Comparison of ENCODE assay signal across 9 mouse cellular contexts in the genomic region with DNA sequence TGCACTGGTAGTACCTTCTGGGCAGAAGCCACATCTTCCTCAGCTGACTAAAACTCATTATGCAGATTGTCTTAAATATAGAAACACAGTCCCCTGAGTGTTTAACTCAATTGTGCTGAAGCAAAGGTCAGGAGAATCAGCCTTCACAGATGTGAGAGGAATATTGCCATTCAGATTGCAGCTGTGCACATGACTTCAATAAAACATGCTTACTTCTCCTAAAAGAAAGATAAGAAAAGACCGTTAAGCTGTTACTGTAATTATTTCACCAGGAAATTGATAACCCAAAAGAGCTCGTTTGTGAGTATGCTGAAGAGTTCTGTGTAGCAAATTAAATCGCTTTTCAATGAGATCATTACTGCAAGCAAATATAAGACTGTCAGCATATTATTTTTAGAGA.
"Had no signal": no experiment of that assay in that cellular context is flagged by ENCODE, and none has a peak within 500 bp of the region (broad histone marks: within the 10 kb centered on the region; RNA-seq: fewer than 3 reads in every experiment).

No protein-coding gene starts in this region.

- H3K9me3 ChIP-seq: kidney, embryonic 15.5 days; limb, embryonic 13.5 days had no signal

- H3K36me3 ChIP-seq: kidney, embryonic 15.5 days; limb, embryonic 13.5 days had no signal

- H3K27me3 ChIP-seq: kidney, embryonic 15.5 days; limb, embryonic 13.5 days had no signal

- H3K4me1 ChIP-seq: kidney, embryonic 15.5 days; limb, embryonic 13.5 days had no signal

- H3K4me3 ChIP-seq: kidney, embryonic 15.5 days; limb, embryonic 13.5 days had no signal

- H3K27ac ChIP-seq: kidney, embryonic 15.5 days; limb, embryonic 13.5 days; liver, embryonic 14.5 days had no signal

- H3K4me2 ChIP-seq: kidney, embryonic 15.5 days; limb, embryonic 13.5 days had no signal

- DNase-seq: kidney, postnatal 14 days; left cerebral cortex, postnatal 4 days; lung, adult 18-20 months; right cerebral cortex, adult 18-20 months; right cerebral cortex, postnatal 25 days; thymus, postnatal 36 days had no signal

- H3K9ac ChIP-seq: kidney, embryonic 15.5 days; limb, embryonic 13.5 days; liver, embryonic 14.5 days had no signal
